Mouse (Mus musculus) CH12.LX (cell line): Measurements from ENCODE around the gene Hnrnpu.

Source experiments
- CTCF ChIP-seq, 2 experiments: IDR thresholded peaks in 1 of 2; conservative IDR thresholded peaks in 1 of 2; 2 replicates each; pipeline ENCODE4 v1.5.1; 2011 to 2012; ENCODE audit warnings: low read depth in 2 of 2, low read length in 2 of 2, improper control_type of control experiment in 1 of 2, inconsistent platforms in 1 of 2, mild to moderate bottlenecking in 1 of 2, moderate library complexity in 1 of 2
- ELF1 ChIP-seq: IDR thresholded peaks from 2 replicates; pipeline ENCODE4 v1.6.1; 2014; ENCODE audit warnings: low read depth, mild to moderate bottlenecking, inconsistent platforms, low read length, improper control_type of control experiment
- EP300 ChIP-seq: IDR thresholded peaks from 2 replicates; pipeline ENCODE4 v1.6.1; 2011; ENCODE audit warnings: low read length, improper control_type of control experiment
- MAZ ChIP-seq: IDR thresholded peaks from 2 replicates; pipeline ENCODE4 v1.6.1; 2012; ENCODE audit warnings: low read depth, mild to moderate bottlenecking, inconsistent platforms, low read length, improper control_type of control experiment, moderate library complexity
- MXI1 ChIP-seq: IDR thresholded peaks from 2 replicates; pipeline ENCODE4 v1.6.1; 2011; ENCODE audit warnings: mild to moderate bottlenecking, low read depth, low read length, improper control_type of control experiment
- POLR2A ChIP-seq: IDR thresholded peaks from 2 replicates; pipeline ENCODE4 v1.6.1; 2011; ENCODE audit warnings: low read depth, mild to moderate bottlenecking, improper control_type of control experiment, low read length
- SMC3 ChIP-seq: IDR thresholded peaks from 2 replicates; pipeline ENCODE4 v1.6.1; 2011; ENCODE audit warnings: low read depth, low read length, improper control_type of control experiment
- TCF12 ChIP-seq: IDR thresholded peaks from 2 replicates; pipeline ENCODE4 v1.6.1; 2014; ENCODE audit warnings: low read depth, mild to moderate bottlenecking, inconsistent platforms, low read length, improper control_type of control experiment
- USF1 ChIP-seq: IDR thresholded peaks from 2 replicates; pipeline ENCODE4 v1.6.1; 2014; ENCODE audit warnings: low read depth, mild to moderate bottlenecking, inconsistent platforms, low read length, improper control_type of control experiment

DNA sequence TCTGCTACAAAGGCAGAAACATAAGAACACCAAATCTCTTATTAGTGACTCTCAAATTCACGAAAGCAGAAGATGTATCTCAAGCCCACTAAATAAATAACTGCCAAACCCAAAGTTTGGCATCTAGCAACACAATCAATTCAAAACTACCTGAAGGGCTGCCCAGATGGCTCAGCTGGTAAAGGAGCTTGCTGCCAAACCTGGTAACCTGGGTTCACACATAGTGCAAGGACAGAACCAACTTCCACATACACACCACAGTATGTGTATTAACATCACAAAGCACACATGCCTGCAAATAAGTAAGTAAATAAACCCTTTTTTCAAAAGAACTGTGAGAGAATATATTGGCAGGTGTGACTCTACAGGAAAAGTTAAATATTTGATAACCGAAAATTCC lies 23.4 kb downstream of the Hnrnpu start:
- no peak for TF ChIP-seq EP300
- no peak for TF ChIP-seq CTCF (conservative IDR thresholded peaks at IDR 0.05 in 1 of 2, IDR thresholded peaks at IDR 0.05 in 1 of 2; ENCODE audit: low read depth in 2 of 2, low read length in 2 of 2)
- no peak for TF ChIP-seq POLR2A
- no peak for TF ChIP-seq USF1
- TF ChIP-seq MXI1: no peak
- TF ChIP-seq TCF12: no peak
- no peak for TF ChIP-seq SMC3
- no peak for TF ChIP-seq MAZ
- TF ChIP-seq ELF1: no peak
